Mouse (Mus musculus) G1E (cell line): ENCODE data around the gene Ccr8.
A peak's percentile ranks its signal among the peaks of the same experiment; 100 is the strongest.

ENCODE experiments used
- CTCF ChIP-seq: IDR thresholded peaks from 2 replicates; pipeline ENCODE4 v1.5.1; 2012; ENCODE audit warnings: low read depth, low read length, inconsistent platforms, mixed read lengths
- GATA1 ChIP-seq: IDR thresholded peaks from 2 replicates; pipeline ENCODE4 v1.6.1; 2012; ENCODE audit warnings: borderline replicate concordance, low read length, inconsistent platforms, mixed read lengths
- POLR2AphosphoS5 ChIP-seq: IDR thresholded peaks from 2 replicates; pipeline ENCODE4 v1.6.1; 2012; ENCODE audit warnings: low read depth, low read length, inconsistent platforms; ENCODE audit not compliant: insufficient replicate concordance
- TAL1 ChIP-seq: conservative IDR thresholded peaks from 2 replicates; pipeline ENCODE4 v1.6.1; 2012; ENCODE audit warnings: low read depth, low read length, inconsistent platforms, mixed read lengths

GRCm38 (mm10) chr9:120140652-120141051, 48.7 kb downstream of the Ccr8 start:
- peak; percentile 59 for TF ChIP-seq CTCF
- no peak for TF ChIP-seq GATA1
- no peak for TF ChIP-seq TAL1
- TF ChIP-seq POLR2AphosphoS5 = no peak
